Mouse (Mus musculus): ENCODE measurements around the gene Gldc.

Gldc gene

GRCm38 (mm10) chr19:30158189-30158588 lies 17.0 kb downstream of the Gldc start:
- DNase-seq (ENCODE audit: low read depth): peak; percentile 19

- no peak for DNase-seq (ENCODE audit: low read depth)
Measured at GRCm38 (mm10) chr19:30157031-30157687, 18.1 kb downstream of the Gldc start.

GRCm38 (mm10) chr19:30153729-30154128 lies 21.5 kb downstream of the Gldc start:
- no peak for DNase-seq (ENCODE audit: low read depth)

GRCm38 (mm10) chr19:30151290-30151689 lies 23.9 kb downstream of the Gldc start:
- no peak for DNase-seq (ENCODE audit: low read depth)

- DNase-seq (ENCODE audit: low read depth): no peak
Measured at GRCm38 (mm10) chr19:30149238-30149805, 25.9 kb downstream of the Gldc start.

- peak; percentile 76 for DNase-seq (ENCODE audit: low read depth)
Measured at GRCm38 (mm10) chr19:30147306-30147705, 27.9 kb downstream of the Gldc start.

GRCm38 (mm10) chr19:30146761-30147160 lies 28.5 kb downstream of the Gldc start:
- DNase-seq (ENCODE audit: low read depth): peak; percentile 90

- DNase-seq (ENCODE audit: low read depth): no peak
Measured at GRCm38 (mm10) chr19:30145106-30145505, 30.1 kb downstream of the Gldc start.

GRCm38 (mm10) chr19:30136308-30136707 lies 38.9 kb downstream of the Gldc start:
- DNase-seq (ENCODE audit: low read depth): peak; percentile 46

- DNase-seq (ENCODE audit: low read depth): peak; percentile 86
Measured at GRCm38 (mm10) chr19:30128177-30128576, 47.1 kb downstream of the Gldc start.

GRCm38 (mm10) chr19:30125670-30126059 lies 49.6 kb downstream of the Gldc start:
- DNase-seq (ENCODE audit: low read depth): peak; percentile 58

- DNase-seq (ENCODE audit: low read depth): peak; percentile 79
Measured at GRCm38 (mm10) chr19:30124999-30125669, 50.1 kb downstream of the Gldc start.

- DNase-seq (ENCODE audit: low read depth): no peak
Measured at GRCm38 (mm10) chr19:30118344-30119312, 56.6 kb downstream of the Gldc start.

GRCm38 (mm10) chr19:30117775-30118174 lies 57.5 kb downstream of the Gldc start:
- DNase-seq (ENCODE audit: low read depth): no peak

GRCm38 (mm10) chr19:30117241-30117640 lies 58.0 kb downstream of the Gldc start:
- no peak for DNase-seq (ENCODE audit: low read depth)

GRCm38 (mm10) chr19:30115606-30116005 lies 59.6 kb downstream of the Gldc start:
- no peak for DNase-seq (ENCODE audit: low read depth)

GRCm38 (mm10) chr19:30114919-30115441 lies 60.2 kb downstream of the Gldc start:
- no peak for DNase-seq (ENCODE audit: low read depth)

- DNase-seq (ENCODE audit: low read depth): no peak
Measured at GRCm38 (mm10) chr19:30112961-30113688, 62.1 kb downstream of the Gldc start.

GRCm38 (mm10) chr19:30111421-30111820 lies 63.8 kb downstream of the Gldc start:
- DNase-seq (ENCODE audit: low read depth): no peak

- DNase-seq (ENCODE audit: low read depth): no peak
Measured at GRCm38 (mm10) chr19:30109122-30109521, 66.1 kb downstream of the Gldc start.

GRCm38 (mm10) chr19:30108616-30109015 lies 66.6 kb downstream of the Gldc start:
- DNase-seq (ENCODE audit: low read depth): no peak

Measured in NIH3T3 (cell line).